ENCODE assay signal across 10 mouse cellular contexts in genomic region chr6:6168566-6169134, GRCm38 (mm10). TPM values are rescaled to one million over a fixed set of nuclear protein-coding genes. Genes with fewer than 3 reads are reported as not detected.
DNase-seq lines count a peak whose midpoint lies in the region; ATAC-seq and TF ChIP-seq lines count a peak whose summit lies in the region.
"Had no signal": no experiment of that assay in that cellular context is flagged by ENCODE, and none has a peak within 500 bp of the region (broad histone marks: within the 10 kb centered on the region; RNA-seq: fewer than 3 reads in every experiment).

No protein-coding gene starts in this region.

- H3K9me3 ChIP-seq in lung, embryonic 14.5 days (ENCODE audit: low read depth, low read length): no peaks in the 10 kb centered on the region
- no peaks in the 10 kb centered on the region for H3K9me3 ChIP-seq in forebrain, embryonic 13.5 days (replicated peaks)
- H3K9me3 ChIP-seq in hindbrain, embryonic 13.5 days: no peaks in the 10 kb centered on the region
- H3K9me3 ChIP-seq in midbrain, embryonic 12.5 days: no peaks in the 10 kb centered on the region

- peak; percentile 80 for ATAC-seq in lung, embryonic 14.5 days (ENCODE audit: insufficient read depth)
- ATAC-seq in forebrain, embryonic 13.5 days: 0 out of 2 replicates have a peak, but pooled peaks have one; percentile 19
- ATAC-seq in hindbrain, embryonic 13.5 days (ENCODE audit: low FRiP score): peak; percentile 30; the same call in 1 of the 2 replicates
- peak; percentile 48; the same call in 1 of the 2 replicates for ATAC-seq in midbrain, embryonic 12.5 days (ENCODE audit: low FRiP score, low read depth)

- no peaks in the 10 kb centered on the region for H3K36me3 ChIP-seq in lung, embryonic 14.5 days (ENCODE audit: insufficient read depth)
- H3K36me3 ChIP-seq in forebrain, embryonic 13.5 days (ENCODE audit: poor library complexity, severe bottlenecking): no peaks in the 10 kb centered on the region
- no peaks in the 10 kb centered on the region for H3K36me3 ChIP-seq in hindbrain, embryonic 13.5 days
- H3K36me3 ChIP-seq in midbrain, embryonic 12.5 days: no peaks in the 10 kb centered on the region

- H3K4me3 ChIP-seq in lung, embryonic 14.5 days (ENCODE audit: low read depth, low read length): no peak overlapping the region
- no peak overlapping the region for H3K4me3 ChIP-seq in forebrain, embryonic 13.5 days
- no peak overlapping the region for H3K4me3 ChIP-seq in hindbrain, embryonic 13.5 days
- no peak overlapping the region for H3K4me3 ChIP-seq in midbrain, embryonic 12.5 days
- H3K4me3 ChIP-seq: erythroblast, embryonic 14.5 days had no signal

- H3K4me2 ChIP-seq in lung, embryonic 14.5 days: no peak overlapping the region
- H3K4me2 ChIP-seq in forebrain, embryonic 13.5 days: no peak overlapping the region
- no peak overlapping the region for H3K4me2 ChIP-seq in hindbrain, embryonic 13.5 days
- H3K4me2 ChIP-seq in midbrain, embryonic 12.5 days (replicated peaks): no peak overlapping the region

- peak; percentile 21; the same call in 1 of the 2 replicates for TF ChIP-seq CTCF in lung, embryonic 14.5 days (IDR thresholded peaks at IDR 0.05; ENCODE audit: low read depth)

- no peaks in the 10 kb centered on the region for H3K4me1 ChIP-seq in lung, embryonic 14.5 days (ENCODE audit: insufficient read depth)
- H3K4me1 ChIP-seq in forebrain, embryonic 13.5 days: peaks cover 48% of the 10 kb centered on the region
- peaks cover 35% of the 10 kb centered on the region for H3K4me1 ChIP-seq in hindbrain, embryonic 13.5 days (replicated peaks)
- peaks cover 35% of the 10 kb centered on the region for H3K4me1 ChIP-seq in midbrain, embryonic 12.5 days

- no peak overlapping the region for H3K9ac ChIP-seq in lung, embryonic 14.5 days
- no peak overlapping the region for H3K9ac ChIP-seq in forebrain, embryonic 13.5 days
- H3K9ac ChIP-seq in hindbrain, embryonic 13.5 days: no peak overlapping the region
- no peak overlapping the region for H3K9ac ChIP-seq in midbrain, embryonic 12.5 days (replicated peaks)

- 55% methylated on average over 11 of the region's 11 CpGs for whole genome bisulfite sequencing in lung, embryonic 14.5 days
- 59% methylated on average over 11 of the region's 11 CpGs for WGBS in forebrain, embryonic 13.5 days
- 56% methylated on average over 11 of the region's 11 CpGs for WGBS in hindbrain, embryonic 13.5 days
- 63% methylated on average over 11 of the region's 11 CpGs for WGBS in midbrain, embryonic 12.5 days

- DNase-seq in lung, embryonic 14.5 days: peak; percentile 81
- no peak for DNase-seq in lung, postnatal 25 days (ENCODE audit: low spot score)
- no peak for DNase-seq in cerebellum, adult 9-11 months
- no peak for DNase-seq in urinary bladder, adult 2 months (ENCODE audit: low spot score)
- no peak for DNase-seq in frontal cortex, adult 2 months (ENCODE audit: extremely low spot score in 1 of 2, low spot score in 1 of 2)
- DNase-seq: layer of hippocampus, adult 9-11 months had no signal

- 0 out of 2 replicates have a peak overlapping the region, but pooled peaks have one; percentile 1 for H3K27ac ChIP-seq in lung, embryonic 14.5 days (ENCODE audit: low read depth)
- no peak overlapping the region for H3K27ac ChIP-seq in forebrain, embryonic 13.5 days
- H3K27ac ChIP-seq in hindbrain, embryonic 13.5 days: no peak overlapping the region
- no peak overlapping the region for H3K27ac ChIP-seq in midbrain, embryonic 12.5 days (replicated peaks)

- no peaks in the 10 kb centered on the region for H3K27me3 ChIP-seq in lung, embryonic 14.5 days (ENCODE audit: insufficient read depth, low read length)
- H3K27me3 ChIP-seq in forebrain, embryonic 13.5 days: peaks cover 3% of the 10 kb centered on the region; the same call in 1 of the 2 replicates
- H3K27me3 ChIP-seq in hindbrain, embryonic 13.5 days: 0 out of 2 replicates have a peak, but pooled peaks cover 3% of the 10 kb centered on the region
- 0 out of 2 replicates have a peak, but pooled peaks cover 4% of the 10 kb centered on the region for H3K27me3 ChIP-seq in midbrain, embryonic 12.5 days

RNA-seq across cellular contexts. Expression of gene Slc25a13, which starts 48.3 kb away (rescaled TPM):
- 31.7 and 33.6 TPM in 2 replicates for polyA plus RNA-seq in lung, embryonic 14.5 days (2014; fragmentation: Nextera tagmentation; extraction: Ambion mirVana)
- polyA plus RNA-seq in forebrain, embryonic 13.5 days (2015; fragmentation: Nextera tagmentation; extraction: Ambion mirVana): 15.1 and 15.3 TPM in 2 replicates
- 7.4 and 7.8 TPM in 2 replicates for polyA plus RNA-seq in hindbrain, embryonic 13.5 days (2015; fragmentation: Nextera tagmentation; extraction: Ambion mirVana)
- polyA plus RNA-seq in midbrain, embryonic 12.5 days (2016; fragmentation: Nextera tagmentation; extraction: Ambion mirVana): 22.3 and 23.6 TPM in 2 replicates
- polyA plus RNA-seq in urinary bladder, adult 2 months (2012; rRNA removed): 2.8 and 3.4 TPM in 2 replicates
- polyA plus RNA-seq in frontal cortex, adult 2 months (2012; rRNA removed): 2.6 and 2.9 TPM in 2 replicates

Comparison
In these comparisons a context has a peak if more than half of its experiments do, and no peak if none do; other contexts are left out.
1. ATAC-seq: peak in every context shown above with its lines; median percentile 80 in lung, embryonic 14.5 days; 48 in midbrain, embryonic 12.5 days; 30 in hindbrain, embryonic 13.5 days; 19 in forebrain, embryonic 13.5 days.